Mouse (Mus musculus) regulatory T cell (primary cell): ENCODE measurements at regions not wholly inside any gene's neighbourhood (a gene's known extent, or its start where the extent isn't known, plus 50 kb on each side); places are given as distances from the start of the nearest gene placed in this dataset.

Source experiments
- in situ Hi-C: fragments of 300-600 bp; cut with MboI, MseI; formaldehyde crosslinking; loops from one replicate; pipeline ENCODE4 v1.15.1; 2025; ENCODE audit warnings: high pct_unique_total_duplicates

GRCm38 (mm10) chr12:73830122-73830521 is 71.1 kb upstream of the Hif1a start:
- in situ Hi-C loops, result no loop called here

DNA sequence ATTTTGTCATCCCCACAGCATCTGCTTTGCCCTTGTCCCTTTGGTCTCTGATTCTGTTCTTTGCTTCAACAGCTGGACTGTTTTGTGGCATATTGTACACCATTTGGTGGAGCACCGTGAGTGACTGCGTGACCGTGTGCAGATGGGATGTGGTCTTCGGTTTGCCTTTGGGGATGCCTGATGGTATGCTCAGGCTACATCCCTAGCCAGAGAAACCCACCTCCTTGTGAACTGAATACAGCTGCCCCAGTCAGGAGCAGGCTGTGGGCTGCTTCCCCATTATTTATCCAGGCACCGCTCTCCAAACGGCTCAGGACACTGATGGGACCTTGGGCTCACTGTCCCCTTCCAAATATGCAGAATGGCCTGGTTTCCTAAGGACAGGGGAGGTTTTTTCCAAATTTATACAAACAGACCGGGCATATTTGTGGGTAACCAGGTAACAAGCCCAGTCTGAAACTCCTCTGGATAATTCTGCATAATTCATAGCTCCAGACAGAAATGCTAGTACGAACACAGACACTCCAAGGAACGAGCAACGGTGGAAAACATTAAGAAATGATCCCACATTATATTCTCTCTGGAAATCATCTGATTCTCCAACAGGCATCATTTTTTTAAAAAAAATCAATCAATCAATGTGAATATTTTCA is 70.5 kb upstream of the Hif1a start:
- in situ Hi-C loops, result no loop called here

DNA sequence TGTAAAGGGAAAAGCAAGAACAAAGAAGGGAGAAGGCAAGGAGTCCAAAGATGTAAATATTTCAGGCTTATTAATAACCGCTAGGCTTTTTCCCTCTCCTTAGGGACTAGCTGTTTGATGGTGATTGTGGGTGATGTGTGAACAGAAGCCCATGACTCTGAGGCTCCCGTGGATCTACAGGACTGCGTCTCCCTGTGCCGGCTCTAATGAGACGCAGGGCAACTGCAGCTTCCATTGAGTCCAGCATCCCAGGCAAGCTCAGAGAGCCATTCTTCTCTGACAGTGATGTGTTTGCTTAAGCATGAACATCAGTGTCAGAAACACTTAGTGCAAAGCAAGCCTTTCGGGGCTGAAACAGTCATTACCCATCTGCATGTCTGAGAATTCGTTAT is 70.0 kb upstream of the Hif1a start:
- in situ Hi-C loops, result no loop called here

DNA sequence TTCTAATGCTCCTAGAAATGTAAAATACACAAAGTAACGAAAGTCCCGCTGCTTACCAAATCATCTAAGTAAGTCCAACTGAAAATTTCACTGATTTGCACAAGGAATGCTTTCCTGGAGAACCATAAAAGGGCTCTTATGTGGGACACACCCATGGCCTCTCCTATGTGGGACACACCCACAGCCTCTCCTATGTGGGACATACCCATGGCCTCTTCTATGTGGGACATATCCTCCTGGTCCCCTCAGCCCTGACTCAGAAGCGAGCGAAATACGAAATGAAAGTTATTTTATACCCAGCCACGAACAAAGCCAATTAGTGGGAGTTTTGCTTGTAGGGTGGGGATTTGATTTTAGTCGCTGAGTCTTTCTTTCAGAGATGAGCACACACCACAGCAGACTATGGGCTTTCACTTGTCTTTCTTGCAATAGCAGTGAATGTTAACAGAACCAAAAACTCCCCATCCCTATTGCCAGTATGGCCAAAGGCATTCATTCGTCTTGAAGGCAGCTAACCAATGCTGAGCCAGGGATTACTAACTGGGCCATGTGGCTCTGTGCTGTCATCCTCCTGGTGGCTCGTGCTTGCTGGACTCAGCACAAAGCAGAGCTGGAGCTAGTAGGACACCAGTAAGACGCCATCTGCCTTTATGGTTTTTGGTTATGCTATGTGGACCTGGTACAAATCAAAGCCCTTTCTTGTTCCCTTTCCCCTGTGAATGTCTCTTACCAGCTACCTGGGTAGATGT is 69.4 kb upstream of the Hif1a start:
- in situ Hi-C loops, result no loop called here

DNA sequence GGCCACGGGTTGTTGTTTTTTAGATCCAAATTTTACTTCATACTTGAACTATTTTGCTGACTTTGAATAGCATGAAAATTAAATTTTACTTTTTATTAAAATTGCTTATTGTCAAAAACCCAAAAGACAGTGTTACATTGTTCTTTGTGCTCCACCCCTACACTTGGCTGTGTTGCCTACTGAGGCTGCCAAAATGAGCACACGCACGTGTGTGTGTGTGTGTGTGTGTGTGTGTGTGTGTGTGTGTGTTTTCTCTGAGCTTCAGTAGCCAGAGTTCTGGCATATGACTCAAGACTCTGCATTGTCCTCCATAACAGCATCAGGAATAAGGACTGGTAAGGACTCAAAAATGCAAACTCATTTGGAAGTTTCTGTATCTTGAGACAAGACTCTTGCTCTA is 68.4 kb upstream of the Hif1a start:
- in situ Hi-C loops, result no loop called here

GRCm38 (mm10) chr12:73836132-73836531 is 65.0 kb upstream of the Hif1a start:
- in situ Hi-C loops, result no loop called here

DNA sequence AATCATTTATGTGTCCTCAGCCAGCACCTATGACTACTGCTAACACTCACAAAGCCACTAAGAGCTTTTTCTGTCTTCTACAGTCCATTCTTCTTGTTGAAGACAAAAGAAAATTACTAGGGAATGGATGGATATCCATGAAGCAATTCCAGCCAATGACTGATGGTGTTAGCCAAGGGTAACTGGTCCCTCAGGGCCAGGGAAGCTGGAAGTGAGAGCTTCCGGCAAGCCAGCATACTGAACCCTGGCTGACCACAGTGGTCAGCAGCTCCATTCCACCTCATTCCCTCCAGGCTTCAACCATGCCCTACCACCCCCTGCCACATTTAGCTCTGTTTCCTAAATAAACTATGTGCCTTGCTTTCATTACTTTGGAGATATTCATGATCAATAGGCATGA is 64.1 kb upstream of the Hif1a start:
- in situ Hi-C loops, result no loop called here

GRCm38 (mm10) chr12:73837921-73838320 is 63.3 kb upstream of the Hif1a start:
- in situ Hi-C loops, result no loop called here

GRCm38 (mm10) chr12:73838330-73838729 is 62.8 kb upstream of the Hif1a start:
- in situ Hi-C loops, result no loop called here

DNA sequence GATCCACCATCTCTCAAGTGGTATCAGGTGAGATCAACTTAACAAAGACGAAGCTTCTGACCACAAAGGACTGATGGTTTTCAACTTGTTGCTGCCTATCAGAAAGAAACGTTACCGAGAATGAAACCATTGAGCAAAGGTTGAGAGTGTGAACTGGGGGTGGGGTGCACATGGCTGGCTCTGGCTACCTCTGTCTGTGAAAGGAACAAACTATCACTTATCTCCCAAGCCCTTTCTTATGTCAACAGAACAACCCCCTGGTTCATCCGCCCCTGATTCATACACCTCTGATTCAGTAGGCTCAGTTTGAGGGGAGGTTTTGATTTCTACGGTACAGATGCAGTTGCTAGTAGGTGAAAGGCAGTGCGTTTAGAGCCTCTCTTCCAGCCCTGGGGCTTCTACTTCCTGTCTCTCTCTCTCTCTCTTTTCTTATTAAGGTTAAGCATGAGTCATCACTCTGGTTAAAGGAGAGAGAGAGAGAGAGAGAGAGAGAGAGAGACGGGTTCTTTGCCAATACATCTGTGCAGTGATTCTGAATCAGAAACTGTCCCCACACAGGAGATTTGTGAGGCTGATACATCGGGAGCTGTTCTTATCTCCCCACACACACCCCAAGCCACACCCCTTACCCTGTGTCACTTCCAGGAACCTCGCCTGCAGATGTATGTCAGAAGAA is 59.0 kb upstream of the Hif1a start:
- in situ Hi-C loops, result loop anchor here (5.0 kb wide), 1 partner anchor 40 kb away; no protein-coding TSS in a partner anchor

DNA sequence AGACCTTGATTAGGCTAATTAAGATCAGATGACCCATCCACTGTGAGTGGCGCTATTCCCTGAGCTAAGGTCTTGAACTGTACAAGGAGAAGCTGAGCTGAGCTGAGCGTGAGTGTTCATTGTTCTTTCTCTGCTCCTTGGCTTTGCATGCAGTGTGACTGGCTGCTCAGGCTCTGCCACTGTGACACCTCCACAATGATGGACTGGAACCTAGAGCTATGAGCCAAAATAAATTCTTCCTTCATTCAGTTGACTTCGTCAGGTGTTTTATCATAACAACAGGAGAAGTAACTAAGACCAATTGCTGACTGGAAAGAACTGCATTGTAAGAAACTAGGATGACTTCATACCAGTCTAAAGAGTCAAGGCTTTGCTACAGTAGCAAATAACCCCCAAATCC is 56.4 kb upstream of the Hif1a start:
- in situ Hi-C loops, result loop anchor here (5.0 kb wide), 1 partner anchor 38 kb away; no protein-coding TSS in a partner anchor

- in situ Hi-C loops, result no loop called here
These were observed 54.5 kb upstream of the Hif1a start for GRCm38 (mm10) chr12:73846672-73847071.

GRCm38 (mm10) chr12:73847336-73847735 is 53.8 kb upstream of the Hif1a start:
- in situ Hi-C loops, result no loop called here

DNA sequence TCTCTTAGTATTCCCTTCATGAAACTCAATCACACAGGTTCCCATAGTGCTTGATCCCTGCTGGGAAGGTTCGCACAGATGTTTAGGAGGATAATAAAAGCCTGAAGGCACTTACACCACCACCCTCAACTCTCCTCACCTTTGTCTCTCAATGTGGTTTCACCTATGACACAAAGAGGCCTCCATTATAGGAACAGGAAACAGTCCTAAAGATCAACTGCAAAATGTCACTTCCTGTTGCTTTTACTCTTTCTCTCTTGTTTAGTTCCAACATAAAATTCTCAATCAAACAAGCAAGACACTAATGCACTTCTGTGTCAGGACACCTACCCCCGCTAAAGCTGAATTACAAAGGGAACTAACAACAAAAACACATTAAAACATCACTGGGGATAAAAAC is 50.3 kb upstream of the Hif1a start:
- in situ Hi-C loops, result no loop called here
